Mouse (Mus musculus) layer of hippocampus, postnatal 25 days (tissue): Measurements from ENCODE around the gene Gast. TPM values are rescaled to one million over a fixed set of nuclear protein-coding genes. Genes with fewer than 3 reads are reported as not detected.
"Not testable (repeated sequence)": the region's sequence is repeated elsewhere in the genome, so short reads cannot be mapped to it uniquely, and the experiment has no call there.

Experiments used
- DNase-seq, 2 experiments: peaks; one replicate each; pipeline ENCODE4 v3.0.0; 2022; ENCODE audit warnings: mixed read lengths in 2 of 2, low spot score in 1 of 2; ENCODE audit errors: extremely low spot score in 1 of 2
- total RNA-seq, 2 experiments: library from RNA; stranded (reverse); gene quantifications; 2 replicates each; pipeline ENCODE4 v1.2.3; 2021

Gast gene
- total RNA-seq, 2 experiments from 2014 or later: not detected

GRCm38 (mm10) chr11:100320172-100320630 lies 14.0 kb upstream of the Gast start:
- DNase-seq: peak; percentile 80 to 85

GRCm38 (mm10) chr11:100320701-100321410 lies 13.4 kb upstream of the Gast start:
- not testable (repeated sequence) for DNase-seq

DNA sequence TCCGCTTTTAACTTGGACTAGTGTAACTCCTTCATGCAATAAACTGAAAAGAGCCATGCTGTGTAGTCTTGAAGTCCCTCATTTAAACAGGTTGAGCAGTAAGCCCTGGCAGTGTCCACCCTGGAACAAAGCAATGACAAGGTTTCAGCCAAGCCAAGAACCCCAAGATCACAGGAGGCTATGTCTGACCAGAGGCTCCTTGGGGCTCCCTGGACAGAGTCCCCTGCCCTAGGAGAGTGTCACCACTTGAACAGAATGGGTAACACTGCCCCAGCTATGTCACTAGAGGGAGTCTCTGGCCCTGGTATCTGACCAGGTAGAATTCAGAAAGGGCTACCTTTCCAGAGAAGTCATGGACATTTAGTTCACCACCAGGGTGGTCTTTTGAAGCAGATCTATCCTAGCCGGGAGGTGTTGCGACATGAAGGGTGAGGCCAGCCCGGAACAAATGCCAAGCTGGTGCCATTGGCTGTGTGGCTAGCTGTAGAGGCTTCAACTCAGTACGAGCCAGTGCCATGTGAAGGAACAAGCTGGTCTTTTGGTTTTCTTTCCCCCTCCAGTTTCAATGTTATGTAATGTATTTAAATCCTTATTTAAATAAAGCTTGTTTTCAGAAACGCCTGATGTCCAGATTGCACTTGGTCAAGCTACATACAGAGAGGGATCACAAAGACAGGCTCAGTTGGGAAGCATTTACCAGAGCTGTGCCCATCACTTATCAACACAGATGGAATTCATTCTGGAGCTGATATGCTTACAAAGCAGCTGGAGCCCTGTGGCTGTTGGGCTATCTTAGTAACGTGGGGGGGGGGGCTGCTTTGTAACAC lies 12.5 kb upstream of the Gast start:
- not testable (repeated sequence) for DNase-seq

DNA sequence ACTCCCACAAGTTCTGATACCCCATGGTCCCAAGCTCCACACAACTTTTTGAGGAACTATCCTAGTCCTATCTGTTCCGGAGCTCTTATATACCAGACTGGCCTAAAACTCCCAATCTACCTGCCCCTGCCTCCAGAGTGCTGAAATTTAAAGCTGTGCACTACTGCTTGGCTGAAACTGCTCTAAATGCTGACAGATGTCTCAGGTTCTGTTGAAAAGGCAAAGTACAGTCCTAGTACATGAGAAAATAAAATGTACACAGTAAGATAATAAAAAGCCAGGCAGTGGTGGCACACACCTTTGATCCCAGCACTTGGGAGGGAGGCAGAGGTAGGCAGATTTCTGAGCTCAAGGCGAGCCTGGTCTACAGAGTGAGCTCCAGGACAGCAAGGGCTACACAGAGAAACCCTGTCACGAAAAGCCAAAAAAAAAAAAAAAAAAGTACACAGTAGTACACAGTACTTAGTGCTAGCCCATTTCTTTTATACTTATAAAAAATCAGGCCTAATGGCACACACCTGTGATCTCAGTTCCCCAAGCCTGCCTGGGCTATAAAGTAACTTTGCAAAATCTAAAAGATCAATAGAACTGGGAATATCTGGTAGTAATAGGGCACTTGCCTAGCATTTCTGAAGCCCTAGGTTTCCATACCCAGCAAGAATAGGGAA lies 11.5 kb upstream of the Gast start:
- no peak for DNase-seq

- DNase-seq: peak in 1 of 2 experiments; percentile 63
Observed at GRCm38 (mm10) chr11:100323578-100323977, 10.6 kb upstream of the Gast start.

DNA sequence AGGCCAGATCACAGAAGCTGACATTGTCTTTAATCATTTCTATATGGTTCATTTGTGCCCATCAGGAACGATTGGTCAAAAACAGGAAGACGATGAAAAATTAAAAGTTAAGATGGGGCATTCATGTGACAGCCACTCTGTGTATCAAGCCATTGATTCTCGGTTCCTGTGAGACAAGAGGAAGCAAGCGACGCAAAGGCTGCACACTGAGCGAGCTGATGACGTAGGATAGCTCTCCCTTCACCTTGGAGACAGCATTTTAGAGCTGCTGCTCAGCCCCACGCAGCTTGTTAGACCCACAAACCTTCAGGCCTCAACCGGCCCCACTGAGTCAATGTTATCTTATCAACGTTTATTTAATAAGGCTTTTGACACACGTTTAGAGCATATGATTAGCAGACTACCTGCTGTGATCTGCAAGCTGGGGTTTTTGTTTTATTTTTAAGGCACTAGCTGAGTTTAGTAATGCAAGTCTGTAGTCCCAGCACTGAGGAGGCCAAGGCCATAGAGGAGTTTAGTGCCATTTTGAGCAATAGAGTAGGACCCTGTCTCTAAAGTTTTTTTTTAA lies 9.1 kb upstream of the Gast start:
- no peak for DNase-seq

- no peak for DNase-seq
Observed at GRCm38 (mm10) chr11:100327316-100327715, 6.9 kb upstream of the Gast start.

- no peak for DNase-seq
Observed at GRCm38 (mm10) chr11:100327761-100328160, 6.4 kb upstream of the Gast start.

DNA sequence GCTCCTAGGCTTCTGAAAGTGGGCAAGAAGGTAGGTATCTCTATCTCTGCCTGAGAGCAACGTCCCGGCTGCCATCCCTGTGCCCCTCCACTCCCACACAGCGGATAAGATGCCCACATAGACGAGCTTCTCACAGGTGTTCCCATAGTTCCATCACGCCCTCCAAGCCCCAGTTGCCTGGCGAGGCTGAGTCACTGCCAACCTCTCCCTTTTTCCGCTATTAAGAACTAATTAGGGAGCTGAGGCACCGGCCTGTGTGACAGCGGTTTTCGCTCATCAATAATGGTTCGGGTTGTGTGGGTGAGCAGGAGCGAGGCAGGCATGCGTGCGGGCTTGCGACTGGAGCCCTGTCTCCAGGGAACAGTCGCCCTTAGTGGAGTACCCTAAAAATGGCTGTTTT lies 4.0 kb upstream of the Gast start:
- DNase-seq: no peak

DNA sequence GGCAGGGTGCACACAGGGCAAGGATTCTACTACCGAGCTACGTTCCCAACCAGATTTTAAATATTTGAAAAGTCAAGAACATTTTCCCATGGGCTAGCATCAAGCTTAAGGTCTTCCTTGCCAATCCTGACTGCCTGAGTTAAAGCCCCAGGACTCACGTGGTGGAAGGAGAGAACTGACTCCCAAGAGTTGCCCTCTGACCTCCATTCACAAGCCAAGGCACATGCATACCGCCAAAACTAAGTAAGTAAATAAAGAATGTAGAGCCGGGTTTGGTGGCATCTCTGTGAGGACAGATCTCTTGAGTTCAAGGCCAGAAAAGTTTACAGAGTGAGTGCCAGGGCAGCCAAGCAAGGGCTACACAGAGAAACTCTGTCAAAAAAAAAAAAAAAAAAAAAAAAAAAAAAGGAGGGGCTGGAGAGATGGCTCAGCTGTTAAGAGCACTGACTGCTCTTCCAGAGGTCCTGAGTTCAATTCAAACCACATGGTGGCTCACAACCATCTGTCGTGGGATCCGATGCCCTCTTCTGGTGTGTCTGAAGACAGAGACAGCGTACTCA lies 3.3 kb upstream of the Gast start:
- not testable (repeated sequence) for DNase-seq

DNA sequence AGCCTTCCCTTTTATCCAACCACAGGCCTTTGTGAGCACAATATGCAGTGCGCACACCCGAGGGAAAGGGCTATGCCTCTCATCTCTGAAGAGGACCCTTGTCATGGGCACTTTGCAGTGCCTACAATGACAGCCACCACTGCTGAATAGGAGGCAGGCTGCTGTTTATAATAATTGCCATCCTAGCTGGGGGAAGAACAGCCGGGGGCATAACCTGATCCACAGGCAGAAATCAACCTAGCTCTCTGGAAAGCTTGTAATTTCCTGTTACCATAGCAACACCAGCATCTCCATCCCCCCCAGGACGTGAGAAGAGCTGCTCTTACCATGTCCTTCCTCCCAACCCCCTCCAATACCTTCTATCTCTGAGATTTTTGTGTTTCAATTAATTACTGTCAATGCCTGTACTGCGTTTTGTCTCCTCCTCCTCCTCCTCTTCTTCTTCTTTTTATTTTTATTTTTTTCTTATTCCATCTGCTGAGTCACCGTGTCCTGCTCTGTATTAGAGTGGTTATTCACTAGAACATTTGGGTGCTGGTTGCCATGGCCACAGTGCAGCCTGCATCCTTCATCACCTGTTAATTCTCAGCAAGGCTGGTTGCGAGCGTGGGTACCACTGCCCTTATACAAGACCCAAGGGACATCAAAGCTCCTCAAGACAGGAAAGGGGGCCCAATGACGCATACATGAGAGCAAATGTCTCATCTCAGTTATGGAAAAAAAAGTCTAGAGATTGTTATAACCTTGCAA lies 1.3 kb upstream of the Gast start:
- DNase-seq: peak in 1 of 2 experiments; percentile 45

DNA sequence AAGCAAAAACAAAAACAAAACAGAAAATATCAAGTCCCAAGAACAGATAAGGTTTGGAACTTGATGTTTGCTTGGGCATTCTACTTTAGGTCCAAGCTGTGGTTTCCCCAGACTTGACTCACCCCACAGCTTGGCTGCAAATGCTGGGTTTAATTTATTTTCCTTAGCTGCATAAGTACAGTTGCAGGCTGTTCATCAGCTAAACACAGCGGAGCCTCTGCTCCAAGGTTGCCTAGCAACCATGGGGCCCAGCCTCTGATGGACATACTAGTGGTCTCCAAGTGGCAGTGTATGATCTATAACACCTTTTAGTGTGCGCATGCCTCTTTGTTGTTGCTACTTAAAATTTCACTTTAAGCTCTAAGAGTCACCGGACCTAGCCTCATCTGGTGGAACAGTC lies 1.5 kb downstream of the Gast start:
- DNase-seq: no peak

GRCm38 (mm10) chr11:100344269-100344668 lies 10.1 kb downstream of the Gast start:
- DNase-seq: no peak

- peak in 1 of 2 experiments; percentile 42 for DNase-seq
Observed at GRCm38 (mm10) chr11:100352076-100352857, 18.1 kb downstream of the Gast start.

- peak; percentile 34 to 46 for DNase-seq
Observed at GRCm38 (mm10) chr11:100355151-100355951, 21.1 kb downstream of the Gast start.

- peak; percentile 74 to 75 for DNase-seq
Observed at GRCm38 (mm10) chr11:100355972-100356818, 22.0 kb downstream of the Gast start, which contains the start of gene Hap1. Gene Hap1 (minus strand): TSS chr11:100356128.

DNA sequence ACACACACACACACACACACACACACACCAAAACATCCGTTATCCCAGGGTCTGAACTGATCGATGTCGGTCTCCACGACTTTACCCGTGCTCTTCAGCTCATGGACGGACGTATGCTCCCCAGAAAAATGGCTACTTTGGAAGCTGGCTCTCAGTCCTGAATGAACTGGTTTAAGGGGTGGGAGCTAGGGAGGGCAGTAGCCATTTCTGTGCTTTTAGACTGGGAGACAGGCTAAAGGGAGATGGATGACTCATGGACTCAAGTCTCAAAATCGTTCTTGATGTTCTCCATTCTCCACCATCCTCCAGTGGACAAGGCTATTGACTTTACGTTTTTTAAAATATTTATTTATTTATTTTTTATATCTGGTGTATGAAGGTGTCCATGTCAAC lies 22.6 kb downstream of the Gast start:
- no peak for DNase-seq
